Mouse (Mus musculus) MEL (cell line): ENCODE measurements at regions not wholly inside any gene's neighbourhood (a gene's known extent, or its start where the extent isn't known, plus 50 kb on each side); places are given as distances from the start of the nearest gene placed in this dataset.
"Not testable (repeated sequence)": the region's sequence is repeated elsewhere in the genome, so short reads cannot be mapped to it uniquely, and the experiment has no call there.

ENCODE experiments used
- DNase-seq: peaks from one replicate; pipeline ENCODE4 v3.0.0; 2011; ENCODE audit warnings: low read depth, low spot score
- H3K27ac ChIP-seq: 2 replicates; pipeline ENCODE4 v1.5.1; 2012; ENCODE audit warnings: low read depth, mild to moderate bottlenecking, control low read depth, low read length, moderate library complexity; ENCODE audit not compliant: control insufficient read depth
- H3K27me3 ChIP-seq, 2 experiments: fragments of 150-350 bp in 1 of 2; sonication (generic) in 1 of 2; 2 replicates each; pipeline ENCODE4 v1.6.1; 2012; ENCODE audit warnings: low read length in 2 of 2, mild to moderate bottlenecking in 2 of 2, improper control_type of control experiment in 1 of 2, moderate library complexity in 1 of 2; ENCODE audit not compliant: insufficient read depth in 2 of 2, control insufficient read depth in 1 of 2
- H3K36me3 ChIP-seq, 2 experiments: 2 replicates each; pipeline ENCODE4 v1.6.1; 2012 to 2014; ENCODE audit warnings: low read length in 2 of 2, improper control_type of control experiment in 1 of 2, inconsistent platforms in 1 of 2, mild to moderate bottlenecking in 1 of 2; ENCODE audit not compliant: insufficient read depth in 2 of 2, control insufficient read depth in 1 of 2
- H3K4me1 ChIP-seq, 2 experiments: fragments of 150-350 bp in 1 of 2; sonication (generic) in 1 of 2; 2 replicates each; pipeline ENCODE4 v1.6.1; 2012; ENCODE audit warnings: low read length in 2 of 2, improper control_type of control experiment in 1 of 2, mild to moderate bottlenecking in 1 of 2; ENCODE audit not compliant: insufficient read depth in 2 of 2, control insufficient read depth in 1 of 2
- H3K4me3 ChIP-seq, 2 experiments: fragments of 150-350 bp in 1 of 2; sonication (generic) in 1 of 2; 2 replicates each; pipeline ENCODE4 v1.5.1; 2012; ENCODE audit warnings: low read depth in 2 of 2, low read length in 2 of 2, mild to moderate bottlenecking in 2 of 2, moderate library complexity in 2 of 2, control low read depth in 1 of 2, improper control_type of control experiment in 1 of 2; ENCODE audit not compliant: control insufficient read depth in 1 of 2, insufficient read depth in 1 of 2
- H3K79me2 ChIP-seq: 2 replicates; pipeline ENCODE4 v1.6.1; 2012; ENCODE audit warnings: mild to moderate bottlenecking, low read length, moderate library complexity; ENCODE audit not compliant: control insufficient read depth, poor library complexity, insufficient read depth
- H3K9ac ChIP-seq: 2 replicates; pipeline ENCODE4 v1.6.1; 2012; ENCODE audit warnings: low read depth, mild to moderate bottlenecking, control low read depth, low read length, moderate library complexity; ENCODE audit not compliant: control insufficient read depth, poor library complexity, severe bottlenecking
- H3K9me3 ChIP-seq: fragments of 150-350 bp; sonication (generic); replicated peaks from 2 replicates; pipeline ENCODE4 v1.6.1; 2012; ENCODE audit warnings: mild to moderate bottlenecking, low read length, improper control_type of control experiment, moderate library complexity; ENCODE audit not compliant: insufficient read depth
- E2F4 ChIP-seq: IDR thresholded peaks from 2 replicates; pipeline ENCODE4 v1.6.1; 2011; ENCODE audit warnings: low read depth, low read length, improper control_type of control experiment, borderline replicate concordance
- ETS1 ChIP-seq: IDR thresholded peaks from 2 replicates; pipeline ENCODE4 v1.6.1; 2012; ENCODE audit warnings: low read depth, mild to moderate bottlenecking, inconsistent platforms, low read length, improper control_type of control experiment, moderate library complexity
- JUND ChIP-seq: IDR thresholded peaks from 2 replicates; pipeline ENCODE4 v1.6.1; 2011; ENCODE audit warnings: low read depth, mild to moderate bottlenecking, improper control_type of control experiment, low read length
- MAX ChIP-seq: IDR thresholded peaks from 2 replicates; pipeline ENCODE4 v1.6.1; 2011; ENCODE audit warnings: low read length, improper control_type of control experiment
- NRF1 ChIP-seq: IDR thresholded peaks from 2 replicates; pipeline ENCODE4 v1.6.1; 2014; ENCODE audit warnings: low read depth, mild to moderate bottlenecking, inconsistent platforms, low read length, improper control_type of control experiment, moderate library complexity; ENCODE audit not compliant: poor library complexity, insufficient read depth, severe bottlenecking
- RAD21 ChIP-seq: IDR thresholded peaks from 2 replicates; pipeline ENCODE4 v1.6.1; 2011; ENCODE audit warnings: mild to moderate bottlenecking, low read depth, low read length, improper control_type of control experiment
- RCOR1 ChIP-seq: IDR thresholded peaks from 2 replicates; pipeline ENCODE4 v1.6.1; 2012; ENCODE audit warnings: low read depth, mild to moderate bottlenecking, inconsistent platforms, low read length, improper control_type of control experiment
- SIN3A ChIP-seq: IDR thresholded peaks from 2 replicates; pipeline ENCODE4 v1.6.1; 2012; ENCODE audit warnings: low read length, improper control_type of control experiment, inconsistent platforms
- TAL1 ChIP-seq: IDR thresholded peaks from 2 replicates; pipeline ENCODE4 v1.6.1; 2012; ENCODE audit warnings: mild to moderate bottlenecking, inconsistent platforms, low read length, moderate library complexity, mixed read lengths
- TBP ChIP-seq: IDR thresholded peaks from 2 replicates; pipeline ENCODE4 v1.8.0; 2011; ENCODE audit warnings: low read depth, low read length, improper control_type of control experiment
- TCF12 ChIP-seq: IDR thresholded peaks from 2 replicates; pipeline ENCODE4 v1.6.1; 2014; ENCODE audit warnings: low read depth, mild to moderate bottlenecking, inconsistent platforms, low read length, improper control_type of control experiment, moderate library complexity
- UBTF ChIP-seq: IDR thresholded peaks from 2 replicates; pipeline ENCODE4 v1.6.1; 2012; ENCODE audit warnings: low read depth, mild to moderate bottlenecking, inconsistent platforms, low read length, improper control_type of control experiment, moderate library complexity, borderline replicate concordance; ENCODE audit not compliant: insufficient read depth
- USF2 ChIP-seq, 2 experiments: IDR thresholded peaks; 2 replicates each; pipeline ENCODE4 v1.6.1; 2011 to 2012; ENCODE audit warnings: improper control_type of control experiment in 2 of 2, low read length in 2 of 2, borderline replicate concordance in 1 of 2, inconsistent platforms in 1 of 2, low read depth in 1 of 2, mild to moderate bottlenecking in 1 of 2; ENCODE audit not compliant: insufficient read depth in 1 of 2
- ZC3H11A ChIP-seq: IDR thresholded peaks from 2 replicates; pipeline ENCODE4 v1.6.1; 2012; ENCODE audit warnings: low read depth, mild to moderate bottlenecking, inconsistent platforms, low read length, improper control_type of control experiment
- ZMIZ1 ChIP-seq: IDR thresholded peaks from 2 replicates; pipeline ENCODE4 v1.6.1; 2012; ENCODE audit warnings: low read depth, mild to moderate bottlenecking, inconsistent platforms, low read length, improper control_type of control experiment, moderate library complexity
- ZNF384 ChIP-seq: IDR thresholded peaks from 2 replicates; pipeline ENCODE4 v1.6.1; 2012; ENCODE audit warnings: low read depth, mild to moderate bottlenecking, inconsistent platforms, low read length, improper control_type of control experiment

DNA sequence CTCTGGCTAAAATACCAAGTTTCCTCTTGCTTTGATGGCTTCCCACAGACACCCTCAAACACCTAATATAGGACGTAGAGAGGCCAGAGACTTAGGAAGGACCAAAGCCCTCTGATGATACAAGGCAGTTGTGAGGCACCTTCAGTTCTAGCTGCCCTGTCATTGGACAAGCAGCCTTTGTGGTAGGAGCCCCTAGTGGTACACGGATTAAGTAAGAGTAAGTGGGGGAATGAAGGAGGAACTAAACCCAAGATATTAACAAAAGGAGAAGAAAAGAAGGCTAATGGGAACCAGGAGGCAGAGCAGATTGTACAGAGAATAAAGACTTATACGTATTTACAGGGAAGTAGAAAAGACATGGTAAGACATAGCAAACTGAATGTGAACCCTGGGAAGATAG lies 352.3 kb upstream of the Tmco5 start:
- not testable (repeated sequence) for H3K27ac ChIP-seq, H3K27me3 ChIP-seq, H3K9ac ChIP-seq, H3K79me2 ChIP-seq, H3K9me3 ChIP-seq, H3K36me3 ChIP-seq, H3K4me3 ChIP-seq, H3K4me1 ChIP-seq, DNase-seq

DNA sequence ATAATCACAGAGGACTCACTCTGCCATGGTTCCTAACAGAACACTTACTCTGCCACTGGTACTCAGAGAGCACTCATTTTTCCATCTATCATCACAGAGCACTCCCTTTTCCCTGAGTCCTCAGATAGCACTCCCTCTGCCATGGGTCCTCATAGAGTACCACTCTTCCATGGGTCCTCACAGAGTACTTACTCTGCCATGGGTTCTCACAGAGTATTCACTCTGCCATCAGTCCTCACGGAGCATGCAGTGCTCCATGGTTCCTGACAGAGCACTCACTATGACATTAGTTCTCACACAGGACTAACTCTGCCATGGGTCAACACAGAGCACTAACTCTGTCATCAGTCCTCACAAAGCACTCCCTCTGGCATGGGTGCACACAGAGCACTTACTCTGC lies 342.0 kb upstream of the Tmco5 start:
- H3K79me2 ChIP-seq = no peaks in the 10 kb centered on the region
- no peak overlapping the region for H3K9ac ChIP-seq
- TF ChIP-seq ZNF384 (no peak), ZMIZ1 (no peak), ZC3H11A (no peak), TAL1 (no peak), TBP (no peak), ETS1 (no peak), RAD21 (no peak), MAX (no peak)
- TF ChIP-seq, all 39 proteins: peak for 0
- DNase-seq = no peak
- H3K36me3 ChIP-seq = no peaks in the 10 kb centered on the region
- H3K27me3 ChIP-seq = no peaks in the 10 kb centered on the region
- no peak overlapping the region for H3K4me3 ChIP-seq
- H3K9me3 ChIP-seq = no peaks in the 10 kb centered on the region
- H3K4me1 ChIP-seq = no peaks in the 10 kb centered on the region
- H3K27ac ChIP-seq = no peak overlapping the region

DNA sequence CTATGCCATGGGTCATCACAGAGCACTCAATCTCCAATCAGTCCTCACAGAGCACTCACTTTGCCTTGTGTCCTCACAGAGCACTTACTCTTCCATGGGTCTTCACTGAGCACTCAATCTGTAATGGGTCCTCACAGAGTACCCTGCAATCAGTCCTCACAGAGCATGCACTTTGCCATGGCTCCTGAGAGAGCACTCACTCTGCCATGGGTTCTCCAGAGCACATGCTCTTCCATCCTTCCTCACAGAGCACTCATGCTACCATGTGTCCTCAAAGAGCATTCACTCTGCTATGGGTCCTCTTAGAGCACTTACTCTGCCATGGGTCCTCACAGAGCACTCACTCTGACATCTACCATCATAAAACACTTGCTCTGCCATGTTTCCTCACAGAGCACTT lies 319.1 kb upstream of the Tmco5 start:
- Histone ChIP-seq H3K27me3 (no peaks in the 10 kb centered on the region), H3K9ac (no peak overlapping the region), H3K9me3 (no peaks in the 10 kb centered on the region), H3K27ac (no peak overlapping the region), H3K4me1 (no peaks in the 10 kb centered on the region), H3K79me2 (no peaks in the 10 kb centered on the region), H3K4me3 (no peak overlapping the region), H3K36me3 (no peaks in the 10 kb centered on the region)
- TF ChIP-seq ETS1 = no peak
- TF ChIP-seq RCOR1 = no peak
- TF ChIP-seq E2F4 = no peak
- TF ChIP-seq UBTF = no peak
- no peak for TF ChIP-seq JUND
- no peak for TF ChIP-seq TCF12
- no peak for TF ChIP-seq MAX
- TF ChIP-seq NRF1 = no peak
- no peak for TF ChIP-seq USF2 (IDR thresholded peaks at IDR 0.05; ENCODE audit: borderline replicate concordance in 1 of 2, insufficient read depth in 1 of 2, low read depth in 1 of 2, low read length in 2 of 2)
- no peak for TF ChIP-seq SIN3A
- DNase-seq = no peak
